Mouse (Mus musculus): ENCODE results near the gene Tas2r129. TPM values are rescaled to one million over a fixed set of nuclear protein-coding genes. Genes with fewer than 3 reads are reported as not detected.

Tas2r129 gene
- polyA plus RNA-seq (2014; fragmentation: Illumina TruSeq; extraction: RNeasy Lipid Tissue Mini Kit (QIAGEN cat#74804); ENCODE audit: low read depth, low replicate concordance), result not detected

GRCm38 (mm10) chr6:132950802-132951201, at the start of gene Tas2r129:
TSS of gene Tas2r129 (plus strand) at chr6:132951102.

GRCm38 (mm10) chr6:132909351-132909750, 41.6 kb upstream of the Tas2r129 start, which contains the start of gene Tas2r125:
TSS of gene Tas2r125 (plus strand) at chr6:132909651.

GRCm38 (mm10) chr6:132957819-132958218, 6.9 kb downstream of the Tas2r129 start, which contains the start of gene Tas2r131:
TSS of gene Tas2r131 (minus strand) at chr6:132957919.

GRCm38 (mm10) chr6:132980865-132981264, 30.0 kb downstream of the Tas2r129 start, which contains the start of gene Tas2r109:
TSS of gene Tas2r109 (minus strand) at chr6:132980965.

Other genes with a start within 250 kb of the Tas2r129 start
- not detected for gene Tas2r122, start 239.2 kb upstream of the Tas2r129 start, polyA plus RNA-seq (2014; fragmentation: Illumina TruSeq; extraction: RNeasy Lipid Tissue Mini Kit (QIAGEN cat#74804); ENCODE audit: low read depth, low replicate concordance)
- gene Tas2r115, start 213.1 kb upstream of the Tas2r129 start, polyA plus RNA-seq (2014; fragmentation: Illumina TruSeq; extraction: RNeasy Lipid Tissue Mini Kit (QIAGEN cat#74804); ENCODE audit: low read depth, low replicate concordance), result not detected
- gene Tas2r124, start 196.4 kb upstream of the Tas2r129 start, polyA plus RNA-seq (2014; fragmentation: Illumina TruSeq; extraction: RNeasy Lipid Tissue Mini Kit (QIAGEN cat#74804); ENCODE audit: low read depth, low replicate concordance), result not detected
- gene Tas2r102, start 189.0 kb upstream of the Tas2r129 start, polyA plus RNA-seq (2014; fragmentation: Illumina TruSeq; extraction: RNeasy Lipid Tissue Mini Kit (QIAGEN cat#74804); ENCODE audit: low read depth, low replicate concordance), result not detected
- not detected for gene Tas2r136, start 172.9 kb upstream of the Tas2r129 start, polyA plus RNA-seq (2014; fragmentation: Illumina TruSeq; extraction: RNeasy Lipid Tissue Mini Kit (QIAGEN cat#74804); ENCODE audit: low read depth, low replicate concordance)
- gene Tas2r117, start 148.3 kb upstream of the Tas2r129 start, polyA plus RNA-seq (2014; fragmentation: Illumina TruSeq; extraction: RNeasy Lipid Tissue Mini Kit (QIAGEN cat#74804); ENCODE audit: low read depth, low replicate concordance), result not detected
- gene Tas2r123, start 104.0 kb upstream of the Tas2r129 start, polyA plus RNA-seq (2014; fragmentation: Illumina TruSeq; extraction: RNeasy Lipid Tissue Mini Kit (QIAGEN cat#74804); ENCODE audit: low read depth, low replicate concordance), result not detected
- not detected for gene Tas2r116, start 95.7 kb upstream of the Tas2r129 start, polyA plus RNA-seq (2014; fragmentation: Illumina TruSeq; extraction: RNeasy Lipid Tissue Mini Kit (QIAGEN cat#74804); ENCODE audit: low read depth, low replicate concordance)
- gene Tas2r110, start 83.1 kb upstream of the Tas2r129 start, polyA plus RNA-seq (2014; fragmentation: Illumina TruSeq; extraction: RNeasy Lipid Tissue Mini Kit (QIAGEN cat#74804); ENCODE audit: low read depth, low replicate concordance), result not detected
- gene Tas2r113, start 58.1 kb upstream of the Tas2r129 start, polyA plus RNA-seq (2014; fragmentation: Illumina TruSeq; extraction: RNeasy Lipid Tissue Mini Kit (QIAGEN cat#74804); ENCODE audit: low read depth, low replicate concordance), result not detected
- gene Tas2r125, start 41.5 kb upstream of the Tas2r129 start, polyA plus RNA-seq (2014; fragmentation: Illumina TruSeq; extraction: RNeasy Lipid Tissue Mini Kit (QIAGEN cat#74804); ENCODE audit: low read depth, low replicate concordance), result not detected
- not detected for gene Tas2r131, start 6.8 kb downstream of the Tas2r129 start, polyA plus RNA-seq (2014; fragmentation: Illumina TruSeq; extraction: RNeasy Lipid Tissue Mini Kit (QIAGEN cat#74804); ENCODE audit: low read depth, low replicate concordance)
- not detected for gene Tas2r109, start 29.9 kb downstream of the Tas2r129 start, polyA plus RNA-seq (2014; fragmentation: Illumina TruSeq; extraction: RNeasy Lipid Tissue Mini Kit (QIAGEN cat#74804); ENCODE audit: low read depth, low replicate concordance)
- gene Tas2r103, start 86.0 kb downstream of the Tas2r129 start, polyA plus RNA-seq (2014; fragmentation: Illumina TruSeq; extraction: RNeasy Lipid Tissue Mini Kit (QIAGEN cat#74804); ENCODE audit: low read depth, low replicate concordance), result not detected
- gene Tas2r140, start 104.7 kb downstream of the Tas2r129 start, polyA plus RNA-seq (2014; fragmentation: Illumina TruSeq; extraction: RNeasy Lipid Tissue Mini Kit (QIAGEN cat#74804); ENCODE audit: low read depth, low replicate concordance), result not detected
- 143 TPM for gene Smim10l1, start 153.8 kb downstream of the Tas2r129 start, polyA plus RNA-seq (2014; fragmentation: Illumina TruSeq; extraction: RNeasy Lipid Tissue Mini Kit (QIAGEN cat#74804); ENCODE audit: low read depth, low replicate concordance)